Mouse (Mus musculus): Measurements from ENCODE around the gene Cgrrf1. TPM values are rescaled to one million over a fixed set of nuclear protein-coding genes. Genes with fewer than 3 reads are reported as not detected.

Cgrrf1 gene
- polyA plus RNA-seq, 1 experiment from 2014 or later = 19.7 TPM

DNA sequence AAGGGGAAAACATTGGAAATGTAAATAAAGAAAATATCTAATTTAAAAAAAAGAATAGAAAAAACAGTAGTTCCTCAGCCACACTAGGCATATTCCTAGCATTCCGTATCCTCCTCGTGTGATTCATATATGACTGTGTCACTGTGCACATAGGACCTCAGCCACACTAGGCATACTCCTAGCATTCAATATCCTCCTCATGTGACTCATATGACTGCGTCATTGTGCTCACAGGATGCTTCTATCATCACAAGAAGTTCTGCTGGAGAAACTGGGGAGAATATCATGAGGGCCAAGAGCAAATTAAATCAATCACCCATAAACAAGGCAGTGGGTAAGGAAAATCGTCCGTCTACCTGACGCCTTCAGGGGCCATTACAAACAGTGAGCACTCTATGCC lies 41.2 kb upstream of the Cgrrf1 start:
- Histone ChIP-seq H3K27ac (ENCODE audit: low read length) (no peak overlapping the region), H3K27me3 (ENCODE audit: control insufficient read depth, insufficient read depth, low read depth, low read length) (no peaks in the 10 kb centered on the region), H3K4me2 (ENCODE audit: low read depth, low read length) (no peak overlapping the region), H3K4me3 (ENCODE audit: low read depth, low read length) (no peak overlapping the region), H3K4me1 (ENCODE audit: control insufficient read depth, low read depth, low read length) (peaks cover 30% of the 10 kb centered on the region), H3K9ac (ENCODE audit: low read depth, low read length) (no peak overlapping the region), H3K9me3 (replicated peaks; ENCODE audit: control insufficient read depth, low read length) (no peaks in the 10 kb centered on the region), H3K36me3 (ENCODE audit: control insufficient read depth, insufficient read depth) (no peaks in the 10 kb centered on the region)
- no peak for ATAC-seq (ENCODE audit: low read depth)
- WGBS (ENCODE audit: insufficient replicate concordance) = 77% methylated on average over 6 of the region's 6 CpGs

- Histone ChIP-seq H3K27me3 (ENCODE audit: control insufficient read depth, insufficient read depth, low read depth, low read length) (no peaks in the 10 kb centered on the region), H3K9me3 (replicated peaks; ENCODE audit: control insufficient read depth, low read length) (no peaks in the 10 kb centered on the region), H3K27ac (ENCODE audit: low read length) (no peak overlapping the region), H3K4me1 (ENCODE audit: control insufficient read depth, low read depth, low read length) (peaks cover 11% of the 10 kb centered on the region), H3K4me3 (ENCODE audit: low read depth, low read length) (no peak overlapping the region), H3K36me3 (ENCODE audit: control insufficient read depth, insufficient read depth) (no peaks in the 10 kb centered on the region), H3K4me2 (ENCODE audit: low read depth, low read length) (no peak overlapping the region), H3K9ac (ENCODE audit: low read depth, low read length) (no peak overlapping the region)
- 47% methylated on average over 5 of the region's 5 CpGs for WGBS (ENCODE audit: insufficient replicate concordance)
- no peak for ATAC-seq (ENCODE audit: low read depth)
Observed at GRCm38 (mm10) chr14:46794157-46794556, 37.8 kb upstream of the Cgrrf1 start.

- WGBS (ENCODE audit: insufficient replicate concordance) = 56% methylated on average over 3 of the region's 3 CpGs
- no peaks in the 10 kb centered on the region for H3K27me3 ChIP-seq (ENCODE audit: control insufficient read depth, insufficient read depth, low read depth, low read length)
- ATAC-seq (ENCODE audit: low read depth) = peak; percentile 66
- no peak overlapping the region for H3K4me2 ChIP-seq (ENCODE audit: low read depth, low read length)
- H3K27ac ChIP-seq (ENCODE audit: low read length) = no peak overlapping the region
- H3K36me3 ChIP-seq (ENCODE audit: control insufficient read depth, insufficient read depth) = no peaks in the 10 kb centered on the region
- H3K9ac ChIP-seq (ENCODE audit: low read depth, low read length) = no peak overlapping the region
- peaks cover 7% of the 10 kb centered on the region for H3K4me1 ChIP-seq (ENCODE audit: control insufficient read depth, low read depth, low read length)
- H3K9me3 ChIP-seq (replicated peaks; ENCODE audit: control insufficient read depth, low read length) = no peaks in the 10 kb centered on the region
- no peak overlapping the region for H3K4me3 ChIP-seq (ENCODE audit: low read depth, low read length)
Observed at GRCm38 (mm10) chr14:46800684-46801345, 31.1 kb upstream of the Cgrrf1 start.

DNA sequence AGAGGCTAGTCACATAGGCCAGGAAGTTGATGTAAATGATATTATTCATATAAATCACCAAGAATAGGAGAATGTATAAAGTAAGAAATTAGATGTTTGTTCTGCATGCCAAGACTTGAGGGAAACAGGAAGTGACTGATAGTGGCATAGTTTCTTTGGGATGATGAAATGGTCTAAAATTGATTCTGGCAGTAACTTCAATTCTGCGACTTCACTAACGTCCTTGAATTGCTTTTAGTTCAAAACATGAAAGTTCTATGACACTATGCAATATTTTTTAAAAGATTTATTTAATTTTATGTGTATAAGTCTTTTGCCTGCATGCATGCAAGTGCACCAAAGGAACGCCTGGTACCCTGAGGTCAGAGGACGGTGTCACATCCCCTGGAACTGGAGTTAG lies 28.7 kb upstream of the Cgrrf1 start:
- Histone ChIP-seq H3K27ac (ENCODE audit: low read length) (no peak overlapping the region), H3K36me3 (ENCODE audit: control insufficient read depth, insufficient read depth) (no peaks in the 10 kb centered on the region), H3K4me1 (ENCODE audit: control insufficient read depth, low read depth, low read length) (peaks cover 7% of the 10 kb centered on the region), H3K4me3 (ENCODE audit: low read depth, low read length) (no peak overlapping the region), H3K4me2 (ENCODE audit: low read depth, low read length) (no peak overlapping the region), H3K9me3 (replicated peaks; ENCODE audit: control insufficient read depth, low read length) (no peaks in the 10 kb centered on the region), H3K9ac (ENCODE audit: low read depth, low read length) (no peak overlapping the region), H3K27me3 (ENCODE audit: control insufficient read depth, insufficient read depth, low read depth, low read length) (no peaks in the 10 kb centered on the region)
- WGBS (ENCODE audit: insufficient replicate concordance) = 79% methylated on average over 4 of the region's 4 CpGs
- no peak for ATAC-seq (ENCODE audit: low read depth)

DNA sequence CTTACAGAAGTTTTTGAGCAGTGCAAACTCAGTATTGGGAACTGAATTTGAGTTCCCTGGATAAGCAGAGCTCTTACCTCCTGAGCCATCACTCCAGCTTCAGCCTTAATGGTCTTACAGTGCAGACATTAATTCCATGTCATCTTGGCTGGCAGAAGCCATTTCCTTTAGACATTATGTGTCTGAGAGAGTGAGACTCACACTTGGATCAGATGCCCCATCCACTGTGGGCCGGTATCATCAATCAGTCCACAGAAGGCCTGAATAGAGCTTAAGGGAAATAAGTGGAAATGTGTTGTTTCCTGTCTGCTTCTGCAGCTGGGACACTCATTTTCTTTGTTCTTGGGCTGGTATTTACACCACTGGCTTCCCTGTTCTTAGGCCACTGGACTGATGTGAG lies 28.1 kb upstream of the Cgrrf1 start:
- Histone ChIP-seq H3K9ac (ENCODE audit: low read depth, low read length) (no peak overlapping the region), H3K27me3 (ENCODE audit: control insufficient read depth, insufficient read depth, low read depth, low read length) (no peaks in the 10 kb centered on the region), H3K9me3 (replicated peaks; ENCODE audit: control insufficient read depth, low read length) (no peaks in the 10 kb centered on the region), H3K4me3 (ENCODE audit: low read depth, low read length) (no peak overlapping the region), H3K27ac (ENCODE audit: low read length) (no peak overlapping the region), H3K4me2 (ENCODE audit: low read depth, low read length) (no peak overlapping the region), H3K36me3 (ENCODE audit: control insufficient read depth, insufficient read depth) (no peaks in the 10 kb centered on the region), H3K4me1 (ENCODE audit: control insufficient read depth, low read depth, low read length) (peaks cover 7% of the 10 kb centered on the region)
- ATAC-seq (ENCODE audit: low read depth) = no peak
- WGBS (ENCODE audit: insufficient replicate concordance) = 45% methylated on average over 1 of the region's 1 CpGs

DNA sequence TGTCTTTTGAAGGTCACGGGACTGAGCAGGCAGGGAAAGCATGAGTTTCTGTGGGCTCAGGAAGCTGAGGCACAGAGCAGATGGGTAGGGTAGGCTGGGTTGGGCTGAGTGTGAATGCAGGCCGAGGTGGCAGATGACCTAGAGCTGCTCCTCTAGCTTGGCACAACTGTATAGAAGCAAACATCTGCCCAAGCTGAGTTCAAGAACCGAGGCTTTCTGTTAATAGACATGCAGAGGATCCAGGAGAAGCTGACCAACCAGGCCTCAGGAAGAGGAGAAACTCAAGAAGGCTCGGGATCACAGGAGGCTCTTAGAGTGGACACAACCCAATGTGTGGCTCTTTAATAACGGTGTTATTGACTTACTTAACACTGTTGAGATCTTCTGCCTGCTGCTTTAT lies 25.7 kb upstream of the Cgrrf1 start:
- ATAC-seq (ENCODE audit: low read depth) = no peak
- no peak overlapping the region for H3K4me2 ChIP-seq (ENCODE audit: low read depth, low read length)
- no peak overlapping the region for H3K9ac ChIP-seq (ENCODE audit: low read depth, low read length)
- peaks cover 4% of the 10 kb centered on the region; the same call in 1 of the 2 replicates for H3K36me3 ChIP-seq (ENCODE audit: control insufficient read depth, insufficient read depth)
- H3K4me3 ChIP-seq (ENCODE audit: low read depth, low read length) = no peak overlapping the region
- no peaks in the 10 kb centered on the region for H3K27me3 ChIP-seq (ENCODE audit: control insufficient read depth, insufficient read depth, low read depth, low read length)
- 73% methylated on average over 5 of the region's 5 CpGs for WGBS (ENCODE audit: insufficient replicate concordance)
- H3K9me3 ChIP-seq (replicated peaks; ENCODE audit: control insufficient read depth, low read length) = no peaks in the 10 kb centered on the region
- H3K27ac ChIP-seq (ENCODE audit: low read length) = no peak overlapping the region
- H3K4me1 ChIP-seq (ENCODE audit: control insufficient read depth, low read depth, low read length) = peaks cover under 1% of the 10 kb centered on the region; the same call in 1 of the 2 replicates

- Histone ChIP-seq H3K27me3 (ENCODE audit: control insufficient read depth, insufficient read depth, low read depth, low read length) (no peaks in the 10 kb centered on the region), H3K9me3 (replicated peaks; ENCODE audit: control insufficient read depth, low read length) (no peaks in the 10 kb centered on the region), H3K36me3 (ENCODE audit: control insufficient read depth, insufficient read depth) (peaks cover 6% of the 10 kb centered on the region; the same call in 1 of the 2 replicates), H3K4me1 (ENCODE audit: control insufficient read depth, low read depth, low read length) (no peaks in the 10 kb centered on the region), H3K4me2 (ENCODE audit: low read depth, low read length) (no peak overlapping the region), H3K27ac (ENCODE audit: low read length) (no peak overlapping the region), H3K9ac (ENCODE audit: low read depth, low read length) (no peak overlapping the region), H3K4me3 (ENCODE audit: low read depth, low read length) (no peak overlapping the region)
- no peak for ATAC-seq (ENCODE audit: low read depth)
- 46% methylated on average over 3 of the region's 3 CpGs for WGBS (ENCODE audit: insufficient replicate concordance)
Observed at GRCm38 (mm10) chr14:46807927-46808326, 24.0 kb upstream of the Cgrrf1 start.

DNA sequence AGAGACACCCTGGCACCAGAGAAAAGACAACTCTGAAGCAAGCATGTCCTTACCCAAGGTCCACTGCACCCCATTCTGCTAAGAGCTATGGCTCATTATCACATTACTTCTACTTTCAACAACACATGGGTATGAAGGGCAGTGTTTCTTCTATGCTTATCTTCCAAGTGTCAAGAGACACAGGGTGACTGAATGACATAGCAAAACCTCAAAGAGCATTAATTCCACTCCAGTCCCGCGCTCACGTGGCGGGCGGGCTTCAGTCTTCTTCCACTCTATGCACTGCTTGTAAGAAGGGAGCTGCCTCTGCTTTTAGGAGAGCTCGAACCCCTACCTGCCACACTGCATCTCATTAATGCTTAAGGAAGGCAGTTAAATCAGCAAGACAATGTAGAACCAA lies 16.3 kb upstream of the Cgrrf1 start:
- Histone ChIP-seq H3K36me3 (ENCODE audit: control insufficient read depth, insufficient read depth) (peaks cover 18% of the 10 kb centered on the region), H3K4me1 (ENCODE audit: control insufficient read depth, low read depth, low read length) (peaks cover 29% of the 10 kb centered on the region), H3K27ac (ENCODE audit: low read length) (peak overlapping the region; percentile 16), H3K4me3 (ENCODE audit: low read depth, low read length) (0 out of 2 replicates have a peak overlapping the region, but pooled peaks have one; percentile 1), H3K27me3 (ENCODE audit: control insufficient read depth, insufficient read depth, low read depth, low read length) (no peaks in the 10 kb centered on the region), H3K9ac (ENCODE audit: low read depth, low read length) (0 out of 2 replicates have a peak overlapping the region, but pooled peaks have one; percentile 4), H3K9me3 (replicated peaks; ENCODE audit: control insufficient read depth, low read length) (no peaks in the 10 kb centered on the region), H3K4me2 (ENCODE audit: low read depth, low read length) (peak overlapping the region; percentile 32; the same call in 1 of the 2 replicates)
- peak; percentile 78 for ATAC-seq (ENCODE audit: low read depth)
- WGBS (ENCODE audit: insufficient replicate concordance) = 37% methylated on average over 6 of the region's 6 CpGs

GRCm38 (mm10) chr14:46816916-46817622 lies 14.9 kb upstream of the Cgrrf1 start:
- Histone ChIP-seq H3K9ac (ENCODE audit: low read depth, low read length) (no peak overlapping the region), H3K4me3 (ENCODE audit: low read depth, low read length) (no peak overlapping the region), H3K27ac (ENCODE audit: low read length) (0 out of 2 replicates have a peak overlapping the region, but pooled peaks have one; percentile 39), H3K4me2 (ENCODE audit: low read depth, low read length) (no peak overlapping the region), H3K27me3 (ENCODE audit: control insufficient read depth, insufficient read depth, low read depth, low read length) (no peaks in the 10 kb centered on the region), H3K9me3 (replicated peaks; ENCODE audit: control insufficient read depth, low read length) (no peaks in the 10 kb centered on the region), H3K36me3 (ENCODE audit: control insufficient read depth, insufficient read depth) (peaks cover 12% of the 10 kb centered on the region), H3K4me1 (ENCODE audit: control insufficient read depth, low read depth, low read length) (peaks cover 33% of the 10 kb centered on the region)
- no peak for ATAC-seq (ENCODE audit: low read depth)
- WGBS (ENCODE audit: insufficient replicate concordance) = 76% methylated on average over 8 of the region's 8 CpGs
